Mouse (Mus musculus) ES-E14 (cell line): ENCODE results near the gene Arhgef11.

Source experiments
- CHD2 ChIP-seq: IDR thresholded peaks from 2 replicates; pipeline ENCODE4 v1.6.1; 2014; ENCODE audit warnings: mild to moderate bottlenecking, low read depth, low read length, inconsistent platforms
- HCFC1 ChIP-seq: IDR thresholded peaks from 2 replicates; pipeline ENCODE4 v1.6.1; 2012; ENCODE audit warnings: low read length, inconsistent platforms, borderline replicate concordance; ENCODE audit not compliant: insufficient read depth
- ZC3H11A ChIP-seq: IDR thresholded peaks from 2 replicates; pipeline ENCODE4 v1.6.1; 2012; ENCODE audit warnings: low read depth, mild to moderate bottlenecking, inconsistent platforms, low read length, borderline replicate concordance
- ZNF384 ChIP-seq: IDR thresholded peaks from 2 replicates; pipeline ENCODE4 v1.6.1; 2012; ENCODE audit warnings: low read depth, low read length, inconsistent platforms

GRCm38 (mm10) chr3:87624899-87625298 lies 7.5 kb downstream of the Arhgef11 start:
- no peak for TF ChIP-seq HCFC1
- no peak for TF ChIP-seq ZNF384
- TF ChIP-seq ZC3H11A = no peak
- no peak for TF ChIP-seq CHD2
